Mouse (Mus musculus) cortical plate, adult 2 months (tissue): ENCODE data around the gene Pex11b.

ENCODE experiments used
- CTCF ChIP-seq: fragments of 200-500 bp; IDR thresholded peaks from 2 replicates; pipeline ENCODE4 v1.5.1; 2011; ENCODE audit warnings: mild to moderate bottlenecking, control low read depth, low read length; ENCODE audit not compliant: insufficient read depth; ENCODE audit errors: extremely low read depth
- POLR2A ChIP-seq: fragments of 200-500 bp; IDR thresholded peaks from 2 replicates; pipeline ENCODE4 v1.6.1; 2011; ENCODE audit warnings: mild to moderate bottlenecking, low read length, control low read depth; ENCODE audit not compliant: insufficient read depth; ENCODE audit errors: extremely low read depth

DNA sequence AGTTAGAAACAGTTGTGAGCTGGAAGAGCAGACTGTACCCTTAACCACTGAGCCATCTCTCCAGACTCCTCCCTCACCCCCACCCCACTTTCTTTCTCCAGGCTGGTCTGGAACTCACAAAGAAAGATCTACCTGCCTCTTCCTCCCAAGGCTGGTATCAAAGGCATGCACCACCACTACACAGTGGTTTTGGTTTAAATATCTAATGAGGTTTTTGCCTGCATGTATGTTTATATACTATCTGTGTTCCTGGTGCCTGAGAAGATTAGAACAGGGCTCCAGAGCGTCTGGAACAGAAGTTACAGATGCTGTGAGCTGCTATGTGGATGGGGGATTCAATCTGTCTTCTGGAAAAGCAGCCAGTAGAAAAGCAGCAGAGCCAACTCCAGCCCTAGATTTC, 1.2 kb upstream of the Pex11b start:
- TF ChIP-seq CTCF = no peak
- TF ChIP-seq POLR2A = no peak
